Mouse (Mus musculus): ENCODE results near the gene Gkn3.

Gkn3 gene

DNA sequence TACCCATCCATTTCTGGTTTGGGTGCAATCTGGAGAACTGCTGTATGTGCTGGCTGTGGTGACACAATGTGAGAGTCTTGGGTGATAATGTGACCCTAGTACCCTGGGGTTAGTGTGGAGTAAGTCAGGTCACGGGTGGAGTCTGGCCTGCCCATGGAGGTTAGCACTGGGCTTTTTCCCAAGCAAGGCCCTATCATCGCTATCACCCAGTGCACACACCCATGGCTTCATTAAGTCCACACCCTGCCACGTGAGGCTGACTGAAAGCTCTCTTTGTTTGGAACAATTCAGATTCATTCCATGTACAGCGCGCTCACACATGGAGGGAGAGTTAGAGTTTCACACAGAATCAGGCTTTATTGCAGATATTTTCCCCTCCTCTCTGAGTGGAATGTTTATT is 34.3 kb downstream of the Gkn3 start:
- DNase-seq (ENCODE audit: low spot score) = no peak

DNA sequence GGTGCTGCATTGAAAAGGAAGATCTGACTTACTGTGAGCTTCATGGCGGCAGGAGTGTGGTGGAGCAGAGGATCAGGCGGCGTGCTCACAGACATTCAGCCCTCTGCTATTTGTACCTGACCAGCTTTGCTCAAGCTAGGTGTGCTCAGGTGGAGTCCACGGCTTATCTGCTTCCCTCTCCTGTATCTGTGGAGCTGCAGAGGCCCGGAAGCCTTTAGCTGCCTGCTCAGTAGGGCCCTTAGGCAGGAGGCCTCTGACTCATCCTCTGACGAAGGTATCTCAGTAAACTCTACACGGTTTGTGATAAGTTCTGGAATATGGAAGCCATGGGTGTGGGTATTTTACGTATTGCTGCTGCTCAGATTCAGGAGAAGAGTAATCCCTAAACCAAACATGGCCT is 37.9 kb downstream of the Gkn3 start, which contains the start of gene Gkn1:
Gene Gkn1, minus strand, starts transcription at position 114 of the 400 bp plus-strand sequence.
- no peak for DNase-seq (ENCODE audit: low spot score)

DNA sequence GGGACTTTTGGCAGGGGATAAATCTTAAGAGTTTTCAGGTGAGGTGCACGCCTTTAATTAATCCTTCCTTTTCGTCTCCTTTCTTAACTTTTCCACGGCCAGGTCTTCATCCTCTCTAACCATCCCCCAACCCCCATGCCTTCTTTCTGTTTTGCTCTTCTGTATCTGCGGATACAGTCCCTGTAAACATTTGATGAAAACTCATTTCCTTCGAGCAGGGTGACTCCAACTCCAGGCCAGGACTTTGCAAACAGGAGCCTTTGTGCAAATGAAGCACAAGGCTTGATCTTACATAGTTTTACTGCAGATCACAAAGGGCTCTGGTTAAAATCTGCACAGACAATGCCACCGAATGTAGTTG is 52.8 kb downstream of the Gkn3 start:
- DNase-seq (ENCODE audit: low spot score) = no peak

DNA sequence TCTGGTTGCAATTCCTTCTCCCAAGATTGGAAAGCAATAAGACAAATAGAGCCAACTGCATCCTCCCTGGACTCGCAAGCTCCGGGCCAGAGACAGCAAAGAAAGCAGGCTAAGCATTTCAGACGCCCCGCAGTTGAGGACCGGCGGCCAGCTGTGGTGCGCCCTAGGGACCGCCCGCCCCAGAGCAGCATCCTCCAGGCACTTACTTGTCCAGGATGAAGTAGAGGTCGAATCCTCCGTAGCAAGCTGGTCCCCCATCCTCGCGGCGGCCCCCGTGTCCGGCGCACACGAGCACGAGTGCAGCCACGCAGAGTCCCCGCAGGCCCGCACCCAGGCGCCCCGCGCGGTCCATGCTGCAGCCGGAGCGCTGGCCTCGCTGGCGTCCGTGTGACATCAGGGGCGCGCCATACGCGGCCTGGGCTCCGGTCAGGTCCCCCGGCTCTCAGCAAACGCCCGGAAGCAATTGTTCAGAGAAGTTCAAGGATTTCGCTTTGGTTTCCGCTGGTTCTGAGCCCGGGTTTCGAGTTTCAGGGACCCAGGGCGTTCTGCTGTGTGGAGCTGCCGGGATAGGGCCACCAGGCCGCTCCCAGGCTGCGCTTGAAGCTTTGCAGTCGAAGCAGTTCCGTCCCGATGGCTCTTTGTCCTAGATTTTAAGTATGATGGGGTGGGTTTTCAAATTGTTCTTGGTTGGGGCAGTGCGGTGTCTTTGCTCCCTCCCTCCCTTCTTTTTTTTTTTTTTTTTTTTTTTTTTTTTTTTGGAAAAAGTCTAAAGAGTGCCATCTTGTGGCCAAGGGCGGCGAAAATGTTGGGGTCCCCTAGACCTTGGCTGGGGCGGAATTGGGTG is 53.4 kb downstream of the Gkn3 start, which contains the start of gene Antxr1:
Gene Antxr1, minus strand, starts transcription at position 731 of the 844 bp plus-strand sequence.
- DNase-seq (ENCODE audit: low spot score) = no peak

DNA sequence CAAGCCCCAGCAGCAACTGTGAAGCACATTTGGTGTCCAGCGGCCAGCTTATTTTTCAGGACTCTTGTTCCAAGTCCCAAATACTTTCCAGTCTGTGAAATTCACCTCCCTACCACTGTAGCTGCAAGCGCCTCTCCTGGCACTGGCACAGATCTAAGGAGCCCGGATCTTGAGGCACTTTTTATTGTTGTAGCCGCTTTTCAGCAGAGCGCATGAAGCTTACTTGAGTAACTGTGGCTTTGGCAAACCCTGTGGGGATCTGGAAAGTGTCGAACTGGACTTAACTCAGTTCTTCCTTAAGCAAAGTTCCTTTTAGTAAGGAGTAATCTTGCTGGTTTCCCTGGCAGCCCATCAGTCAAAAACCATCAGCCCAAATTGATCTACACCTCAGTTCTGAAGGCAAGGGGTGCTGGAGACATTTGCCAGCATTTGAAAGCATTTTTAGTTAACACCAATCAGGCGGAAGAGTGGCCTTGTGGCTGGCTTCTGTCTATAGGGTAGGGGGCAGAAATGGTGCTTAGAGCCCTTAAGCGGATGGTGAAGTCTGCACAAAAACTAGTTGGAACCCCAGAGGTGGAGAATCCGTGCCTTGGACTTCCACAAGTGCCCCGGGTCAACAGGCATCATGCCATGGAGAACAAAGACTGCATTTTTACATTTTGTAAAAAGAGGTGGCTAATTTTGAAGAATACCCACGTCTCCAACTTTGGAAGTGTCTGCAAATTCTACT is 54.2 kb downstream of the Gkn3 start:
- DNase-seq (ENCODE audit: low spot score) = no peak
